Mouse (Mus musculus): Measurements from ENCODE around the gene Corin.

Gene Corin

GRCm38 (mm10) chr5:72443007-72443406, 61.3 kb downstream of the Corin start:
- DNase-seq (ENCODE audit: extremely low spot score) = no peak

GRCm38 (mm10) chr5:72441181-72441580, 63.1 kb downstream of the Corin start:
- DNase-seq (ENCODE audit: extremely low spot score) = no peak

GRCm38 (mm10) chr5:72435085-72435484, 69.2 kb downstream of the Corin start:
- no peak for DNase-seq (ENCODE audit: extremely low spot score)

GRCm38 (mm10) chr5:72431856-72432255, 72.4 kb downstream of the Corin start:
- no peak for DNase-seq (ENCODE audit: extremely low spot score)

- DNase-seq (ENCODE audit: extremely low spot score) = no peak
These were observed 76.7 kb downstream of the Corin start for GRCm38 (mm10) chr5:72427556-72427955.

- no peak for DNase-seq (ENCODE audit: extremely low spot score)
These were observed 78.8 kb downstream of the Corin start for GRCm38 (mm10) chr5:72425342-72426010.

- peak; percentile 38 for DNase-seq (ENCODE audit: extremely low spot score)
These were observed 92.4 kb downstream of the Corin start for GRCm38 (mm10) chr5:72411874-72412329.

- no peak for DNase-seq (ENCODE audit: extremely low spot score)
These were observed 93.4 kb downstream of the Corin start for GRCm38 (mm10) chr5:72410841-72411240.

GRCm38 (mm10) chr5:72403376-72403775, 100.9 kb downstream of the Corin start:
- DNase-seq (ENCODE audit: extremely low spot score) = no peak

GRCm38 (mm10) chr5:72402913-72403312, 101.4 kb downstream of the Corin start:
- no peak for DNase-seq (ENCODE audit: extremely low spot score)

GRCm38 (mm10) chr5:72401778-72402177, 102.5 kb downstream of the Corin start:
- no peak for DNase-seq (ENCODE audit: extremely low spot score)

- DNase-seq (ENCODE audit: extremely low spot score) = no peak
These were observed 103.0 kb downstream of the Corin start for GRCm38 (mm10) chr5:72401251-72401650.

GRCm38 (mm10) chr5:72382148-72382547, 122.1 kb downstream of the Corin start:
- DNase-seq (ENCODE audit: extremely low spot score) = no peak

- DNase-seq (ENCODE audit: extremely low spot score) = no peak
These were observed 123.7 kb downstream of the Corin start for GRCm38 (mm10) chr5:72380616-72381015.

- DNase-seq (ENCODE audit: extremely low spot score) = no peak
These were observed 136.3 kb downstream of the Corin start for GRCm38 (mm10) chr5:72368004-72368403.

- DNase-seq (ENCODE audit: extremely low spot score) = no peak
These were observed 138.5 kb downstream of the Corin start for GRCm38 (mm10) chr5:72365801-72366200.

GRCm38 (mm10) chr5:72363838-72364237, 140.4 kb downstream of the Corin start:
- DNase-seq (ENCODE audit: extremely low spot score) = no peak

- DNase-seq (ENCODE audit: extremely low spot score) = no peak
These were observed 150.5 kb downstream of the Corin start for GRCm38 (mm10) chr5:72353746-72354145.

- DNase-seq (ENCODE audit: extremely low spot score) = peak; percentile 64
These were observed 154.1 kb downstream of the Corin start for GRCm38 (mm10) chr5:72350081-72350758.

- no peak for DNase-seq (ENCODE audit: extremely low spot score)
These were observed 155.7 kb downstream of the Corin start for GRCm38 (mm10) chr5:72348591-72348990.

- no peak for DNase-seq (ENCODE audit: extremely low spot score)
These were observed 168.4 kb downstream of the Corin start for GRCm38 (mm10) chr5:72335873-72336272.

- DNase-seq (ENCODE audit: extremely low spot score) = no peak
These were observed 171.4 kb downstream of the Corin start for GRCm38 (mm10) chr5:72332901-72333300.

GRCm38 (mm10) chr5:72331217-72331616, 173.1 kb downstream of the Corin start:
- no peak for DNase-seq (ENCODE audit: extremely low spot score)

Data from embryo, embryonic 9.5 days (tissue).